Mouse (Mus musculus) ES-Bruce4 (cell line): ENCODE measurements at regions not wholly inside any gene's neighbourhood (a gene's known extent, or its start where the extent isn't known, plus 50 kb on each side); places are given as distances from the start of the nearest gene placed in this dataset.

Experiments used
- H3K27ac ChIP-seq: 2 replicates; pipeline ENCODE4 v1.5.1; 2012; ENCODE audit warnings: low read length, inconsistent platforms; ENCODE audit not compliant: insufficient read depth
- H3K27me3 ChIP-seq: 2 replicates; pipeline ENCODE4 v1.6.1; 2012; ENCODE audit warnings: mild to moderate bottlenecking, low read length, inconsistent platforms; ENCODE audit not compliant: control insufficient read depth, poor library complexity, insufficient read depth, severe bottlenecking
- H3K36me3 ChIP-seq: 2 replicates; pipeline ENCODE4 v1.6.1; 2012; ENCODE audit warnings: inconsistent platforms, mild to moderate bottlenecking, low read length, moderate library complexity; ENCODE audit not compliant: control insufficient read depth, poor library complexity, insufficient read depth, severe bottlenecking
- H3K4me1 ChIP-seq: one replicate; pipeline ENCODE4 v1.8.1; 2011; ENCODE audit warnings: low read length; ENCODE audit not compliant: control insufficient read depth, insufficient read depth
- H3K4me3 ChIP-seq: 2 replicates; pipeline ENCODE4 v1.5.1; 2011; ENCODE audit warnings: low read depth, mild to moderate bottlenecking, low read length
- H3K9ac ChIP-seq: 2 replicates; pipeline ENCODE4 v1.6.1; 2012; ENCODE audit warnings: low read depth, mild to moderate bottlenecking, inconsistent platforms; ENCODE audit not compliant: poor library complexity, severe bottlenecking
- H3K9me3 ChIP-seq: replicated peaks from 2 replicates; pipeline ENCODE4 v1.6.1; 2012; ENCODE audit warnings: mild to moderate bottlenecking, low read length, inconsistent platforms; ENCODE audit not compliant: control insufficient read depth, poor library complexity, insufficient read depth, severe bottlenecking
- CTCF ChIP-seq: IDR thresholded peaks from one replicate; pipeline ENCODE4 v1.8.1; 2011; ENCODE audit warnings: low read depth, low read length
- EP300 ChIP-seq: IDR thresholded peaks from 2 replicates; pipeline ENCODE4 v1.6.1; 2011; ENCODE audit warnings: low read depth, low read length; ENCODE audit not compliant: insufficient read depth
- POLR2A ChIP-seq: IDR thresholded peaks from one replicate; pipeline ENCODE4 v1.8.1; 2011; ENCODE audit warnings: low read length; ENCODE audit not compliant: insufficient read depth

DNA sequence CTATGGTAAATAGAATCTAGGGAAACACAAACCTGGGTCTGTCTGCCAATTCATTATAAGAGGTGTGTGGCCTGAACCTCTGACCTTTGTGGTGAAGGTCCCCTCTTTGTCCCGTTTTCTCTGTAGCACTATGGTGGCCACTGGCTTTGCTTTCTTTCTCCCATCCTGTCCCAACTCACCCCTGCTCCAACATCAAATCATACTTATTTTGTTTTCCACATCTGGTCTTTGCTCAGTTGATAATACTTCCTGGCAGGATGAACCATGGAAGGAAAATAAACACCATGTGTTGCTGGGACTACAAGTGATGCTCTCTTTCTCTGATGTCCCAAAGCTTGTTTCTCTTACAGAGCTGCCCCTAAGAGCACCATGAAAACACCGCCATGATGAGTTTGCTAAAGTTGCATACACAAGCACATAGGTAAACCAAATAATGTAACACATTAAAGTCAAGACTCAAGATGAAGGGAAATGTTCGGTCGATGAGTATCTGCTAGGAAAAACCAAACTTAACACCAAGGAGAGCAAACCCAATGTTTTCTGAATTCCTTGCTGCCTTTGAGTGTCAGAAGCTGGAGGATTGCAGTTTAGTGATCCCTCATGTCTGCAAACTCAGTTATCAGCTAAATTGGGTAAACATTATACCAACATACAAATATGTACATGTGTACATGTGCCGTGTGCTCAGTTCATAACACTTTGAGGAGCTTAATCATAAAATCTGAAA lies 269.1 kb downstream of the Rfpl4b start:
- no peaks in the 10 kb centered on the region for H3K9me3 ChIP-seq
- H3K27me3 ChIP-seq: no peaks in the 10 kb centered on the region
- H3K27ac ChIP-seq: no peak overlapping the region
- H3K36me3 ChIP-seq: no peaks in the 10 kb centered on the region
- no peak overlapping the region for H3K9ac ChIP-seq
- no peak overlapping the region for H3K4me3 ChIP-seq
- TF ChIP-seq EP300: no peak
- TF ChIP-seq CTCF: no peak
- no peak for TF ChIP-seq POLR2A
- H3K4me1 ChIP-seq: peaks cover 1% of the 10 kb centered on the region

- no peak overlapping the region for H3K4me3 ChIP-seq
- no peak overlapping the region for H3K27ac ChIP-seq
- no peak overlapping the region for H3K9ac ChIP-seq
- no peaks in the 10 kb centered on the region for H3K9me3 ChIP-seq
- no peaks in the 10 kb centered on the region for H3K4me1 ChIP-seq
- no peaks in the 10 kb centered on the region for H3K27me3 ChIP-seq
- H3K36me3 ChIP-seq: no peaks in the 10 kb centered on the region
- TF ChIP-seq POLR2A (no peak), EP300 (no peak), CTCF (no peak)
Observed at GRCm38 (mm10) chr10:38540031-38540430, 281.5 kb downstream of the Rfpl4b start.

DNA sequence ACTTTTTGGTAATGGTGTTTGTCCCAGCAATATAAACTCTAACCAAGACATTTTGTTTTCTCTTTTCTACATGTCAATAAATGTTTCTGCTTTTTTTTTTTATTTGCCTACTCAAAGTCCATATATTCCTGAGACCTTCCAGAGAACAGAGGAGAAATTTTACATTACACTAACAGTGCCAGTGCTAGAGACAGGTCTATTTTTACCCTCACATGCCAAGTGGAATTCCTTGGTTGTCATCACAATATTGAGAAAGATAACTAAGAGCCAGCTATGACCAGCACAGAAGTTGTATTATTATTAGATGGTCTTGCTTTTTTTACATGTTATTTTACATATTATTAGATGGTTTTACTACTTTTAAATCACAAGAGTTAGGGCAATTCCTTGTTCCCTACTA lies 282.8 kb downstream of the Rfpl4b start:
- H3K9me3 ChIP-seq: no peaks in the 10 kb centered on the region
- TF ChIP-seq EP300 (no peak), CTCF (no peak), POLR2A (no peak)
- H3K9ac ChIP-seq: no peak overlapping the region
- no peaks in the 10 kb centered on the region for H3K4me1 ChIP-seq
- H3K36me3 ChIP-seq: no peaks in the 10 kb centered on the region
- H3K27me3 ChIP-seq: no peaks in the 10 kb centered on the region
- H3K27ac ChIP-seq: no peak overlapping the region
- H3K4me3 ChIP-seq: no peak overlapping the region

GRCm38 (mm10) chr10:38516636-38517035 lies 304.9 kb downstream of the Rfpl4b start:
- no peaks in the 10 kb centered on the region for H3K27me3 ChIP-seq
- H3K27ac ChIP-seq: no peak overlapping the region
- TF ChIP-seq POLR2A (no peak), EP300 (no peak), CTCF (no peak)
- no peaks in the 10 kb centered on the region for H3K36me3 ChIP-seq
- H3K4me1 ChIP-seq: no peaks in the 10 kb centered on the region
- no peak overlapping the region for H3K9ac ChIP-seq
- no peaks in the 10 kb centered on the region for H3K9me3 ChIP-seq
- no peak overlapping the region for H3K4me3 ChIP-seq
